Mouse (Mus musculus): ENCODE measurements around the gene Gga3.

Gene Gga3

DNA sequence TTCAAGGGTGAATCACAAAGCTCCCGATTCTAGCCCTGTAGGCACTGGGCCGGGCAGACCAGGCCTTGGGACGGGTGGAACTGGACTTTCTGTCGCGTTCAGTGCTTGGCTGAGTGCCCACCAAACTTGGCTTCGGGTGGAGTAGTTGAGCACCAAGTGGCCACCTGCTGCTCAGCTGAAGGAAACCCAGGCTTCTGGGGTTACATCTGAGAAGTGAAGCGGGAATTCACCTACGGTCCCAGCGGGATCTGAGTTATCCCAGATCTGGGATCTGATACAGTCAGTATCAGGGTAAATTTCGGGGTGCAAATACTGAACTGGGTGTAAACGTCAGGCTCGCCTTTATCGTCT is 8.2 kb upstream of the Gga3 start:
- DNase-seq: peak; percentile 94 to 95

DNA sequence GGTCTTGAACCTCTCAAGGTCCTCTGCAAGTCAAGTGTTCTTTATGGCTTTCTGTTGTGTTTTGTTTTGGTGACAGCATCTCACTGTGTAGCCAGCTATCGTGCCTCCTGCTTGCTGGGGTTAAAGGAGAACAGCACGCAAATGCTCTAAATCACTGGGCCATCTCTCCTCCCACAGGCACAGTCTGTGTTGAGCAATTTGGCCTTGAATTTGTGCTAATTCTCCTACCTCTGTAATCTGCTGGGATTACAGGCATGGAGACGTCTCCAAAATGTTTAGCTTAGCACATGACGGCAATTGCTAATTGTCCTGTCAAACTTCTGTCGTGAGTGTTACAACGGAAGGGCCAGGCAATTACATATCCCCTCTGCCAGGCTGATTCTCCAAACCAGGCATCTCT is 7.3 kb upstream of the Gga3 start:
- DNase-seq: no peak

DNA sequence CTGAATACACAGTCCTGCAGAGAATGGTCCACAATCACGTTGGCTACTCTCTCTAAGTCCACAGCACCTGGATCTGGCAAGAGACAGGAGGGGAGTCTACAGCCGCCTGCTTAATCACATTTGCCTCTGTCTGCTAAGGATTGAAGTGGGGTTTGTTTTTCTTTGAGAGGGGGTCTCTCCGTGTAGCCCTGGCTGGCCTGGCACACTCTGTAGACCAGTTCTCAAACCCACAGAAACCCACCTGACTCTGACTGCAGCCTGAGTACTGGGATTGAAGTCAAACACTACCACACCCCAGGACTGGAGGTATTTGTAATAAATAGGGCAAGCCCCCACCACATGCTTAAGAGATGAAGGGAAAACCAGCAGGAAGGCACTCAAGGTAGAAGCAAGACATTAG is 5.7 kb upstream of the Gga3 start:
- no peak for DNase-seq

DNA sequence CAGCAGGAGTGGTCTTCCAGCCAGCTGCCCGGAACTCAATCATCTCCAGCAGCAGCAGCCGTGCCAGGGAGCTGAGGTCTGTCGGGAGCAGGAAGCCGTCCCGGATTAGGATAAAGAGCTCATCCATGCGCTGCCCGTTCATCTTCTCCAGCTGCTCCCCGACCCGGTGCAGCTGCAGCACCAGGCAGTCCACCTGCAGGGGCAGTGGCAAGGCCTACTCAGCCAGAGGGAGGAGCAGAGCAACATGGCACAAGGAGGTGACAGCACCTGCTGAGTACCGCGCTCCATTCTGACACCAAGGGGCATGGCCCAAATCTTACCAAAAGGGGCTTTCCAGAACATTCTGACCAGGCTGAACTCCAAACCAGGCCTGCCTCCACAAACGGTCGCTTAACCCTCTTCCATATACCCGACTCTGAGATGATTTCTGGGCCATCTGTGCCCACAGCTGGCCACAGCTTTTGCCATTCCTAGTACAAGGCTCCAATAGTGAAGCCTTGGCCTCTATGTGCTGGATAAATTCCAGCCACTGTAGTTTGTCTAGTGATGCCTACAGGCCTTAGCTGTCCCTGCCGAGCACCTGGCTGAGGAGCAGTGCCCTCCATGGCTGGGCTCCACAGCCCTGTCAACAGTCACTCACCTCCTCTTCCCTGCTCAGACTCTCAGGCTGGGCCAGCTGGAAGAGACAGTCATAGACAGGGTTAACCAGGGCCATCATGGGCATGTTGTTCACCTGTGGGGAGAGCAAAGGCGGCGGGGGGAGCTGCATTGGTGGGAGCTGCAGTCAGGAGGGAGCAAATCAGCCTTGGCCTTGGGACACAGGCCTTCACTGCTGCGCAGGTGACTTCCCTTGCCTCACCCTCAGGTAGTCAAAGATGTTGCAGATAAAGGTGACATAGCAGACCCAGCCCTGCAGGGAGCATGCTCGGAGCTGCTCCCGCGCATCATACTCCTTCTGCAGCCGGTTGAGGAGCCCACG is 4.9 kb upstream of the Gga3 start:
- no peak for DNase-seq

DNA sequence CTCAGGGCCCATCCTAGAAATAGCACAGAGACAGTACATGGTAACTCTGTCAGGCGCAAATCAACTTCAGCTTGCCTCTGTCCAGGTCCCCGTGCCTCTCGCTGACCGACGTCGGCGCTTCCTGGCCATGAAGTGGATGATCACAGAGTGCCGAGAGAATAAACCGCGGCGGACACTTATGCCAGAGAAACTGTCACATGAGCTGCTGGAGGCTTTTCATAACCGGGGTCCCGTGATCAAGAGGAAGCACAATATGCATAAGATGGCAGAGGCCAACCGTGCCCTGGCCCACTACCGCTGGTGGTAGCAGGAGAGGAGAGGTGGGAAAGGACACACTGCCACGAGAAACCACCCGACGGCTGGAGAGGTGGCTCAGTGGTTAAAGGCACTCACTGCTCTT is 2.9 kb upstream of the Gga3 start:
- no peak for DNase-seq

DNA sequence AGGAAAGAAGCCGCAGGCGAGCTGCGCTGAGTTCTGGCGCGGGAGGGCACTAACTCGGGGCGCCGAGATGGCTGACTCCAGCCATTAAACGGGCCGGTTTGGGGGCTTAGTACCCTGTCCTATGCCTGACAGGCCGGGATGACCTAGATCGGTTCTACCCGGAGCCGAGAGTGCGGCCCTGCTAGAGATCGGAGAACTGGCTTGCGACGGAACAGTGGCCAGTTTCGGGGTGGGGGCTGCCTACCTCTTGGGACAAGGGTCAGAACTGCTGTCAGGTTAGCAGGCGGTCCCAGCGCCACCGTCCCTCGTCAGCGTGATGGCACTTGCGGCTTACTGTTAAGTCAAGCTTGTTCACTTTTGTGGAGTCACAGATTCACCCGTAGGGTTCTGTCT is 449 bp upstream of the Gga3 start:
- peak in 1 of 2 experiments; percentile 74 for DNase-seq

DNA sequence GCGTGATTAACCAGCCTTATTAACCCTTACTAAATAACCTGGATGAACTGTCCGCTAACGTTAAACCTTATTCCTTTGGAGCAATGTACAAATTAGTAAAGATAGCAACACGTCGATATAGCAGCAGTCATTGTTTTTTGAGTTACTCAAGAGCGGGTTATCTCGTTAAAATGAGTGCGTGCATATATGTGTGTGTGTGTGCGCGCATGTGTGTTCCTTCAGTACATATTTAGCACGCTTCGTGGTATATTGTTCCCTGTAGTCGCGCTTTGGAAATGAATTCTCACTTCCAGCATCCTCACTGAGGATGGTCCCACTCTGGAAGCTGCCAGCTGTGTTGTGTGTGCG is 749 bp downstream of the Gga3 start:
- no peak for DNase-seq

DNA sequence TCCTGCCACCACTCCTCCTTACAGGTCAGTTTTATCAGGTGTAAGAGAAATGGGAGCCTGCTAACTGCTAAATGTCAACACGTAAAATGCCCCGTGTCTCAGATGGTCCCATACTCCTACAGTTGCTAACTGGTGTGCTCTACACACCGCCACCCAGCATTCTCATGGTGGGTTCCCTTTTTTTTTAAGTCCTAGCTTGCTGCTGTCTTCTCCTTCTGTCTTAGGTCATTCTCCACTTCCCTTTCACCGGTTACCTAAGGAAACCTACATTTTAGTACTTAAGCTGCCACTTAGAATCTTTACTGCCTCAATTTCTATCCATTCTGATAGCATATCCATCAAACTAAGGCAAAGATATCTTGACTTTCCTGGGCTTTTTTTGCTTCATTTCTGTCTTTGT is 2.7 kb downstream of the Gga3 start:
- no peak for DNase-seq

DNA sequence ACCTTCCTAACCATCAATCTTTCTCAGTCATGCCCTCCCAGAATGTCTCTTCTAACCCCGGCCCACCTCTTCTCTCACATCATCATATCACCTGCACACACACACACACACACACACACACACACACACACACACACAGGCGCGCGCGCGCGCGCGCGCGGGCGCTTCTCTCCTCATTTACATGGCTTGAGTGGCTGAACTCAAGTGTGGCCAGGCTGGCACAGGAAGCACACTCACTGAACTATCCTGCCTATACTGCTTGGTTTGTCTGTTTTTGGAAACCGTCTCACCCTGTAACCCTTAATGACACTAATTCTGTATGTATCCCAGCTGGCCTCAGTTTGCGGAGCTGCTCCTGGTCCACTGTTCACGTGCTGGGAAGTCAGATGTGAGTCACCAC is 3.1 kb downstream of the Gga3 start:
- DNase-seq: no peak

DNA sequence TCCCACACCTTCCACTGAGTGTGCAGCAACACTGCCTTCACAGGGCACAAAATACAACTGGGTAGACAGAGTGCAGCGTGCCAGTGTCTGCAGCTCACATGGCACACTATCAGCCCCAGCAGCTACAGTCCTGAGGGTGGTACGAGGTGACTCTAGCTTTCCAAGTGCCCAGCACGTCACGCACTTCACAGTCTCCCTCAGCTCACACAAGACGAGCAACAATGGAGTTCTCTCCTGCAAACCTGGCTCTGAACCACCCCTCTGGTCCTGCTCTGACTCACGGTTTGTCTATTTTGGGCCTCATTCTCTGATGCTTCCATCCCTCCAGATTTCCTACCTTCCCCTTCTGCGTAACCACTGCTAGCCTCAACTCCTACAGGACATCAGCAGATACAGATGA is 4.1 kb downstream of the Gga3 start:
- peak in 1 of 2 experiments; percentile 26 for DNase-seq

DNA sequence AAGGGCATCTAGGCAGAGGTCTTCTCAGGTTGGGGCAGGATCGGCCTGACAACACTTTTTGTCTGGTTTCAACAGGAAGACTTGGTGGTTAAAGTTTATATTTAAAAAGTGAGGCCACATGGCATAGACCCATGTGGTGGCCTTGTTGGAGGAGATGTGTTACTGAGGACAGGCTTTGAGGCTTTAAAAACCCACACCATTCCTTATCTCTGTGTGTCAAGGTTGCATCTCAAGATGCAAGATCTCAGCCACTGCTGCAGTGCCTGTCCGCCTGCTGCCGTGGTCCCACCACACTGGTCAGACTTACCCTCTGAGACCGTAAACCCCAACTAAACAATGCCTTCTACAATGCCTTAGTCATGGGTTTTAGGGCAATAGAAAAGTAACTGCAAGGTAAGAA is 5.5 kb downstream of the Gga3 start:
- DNase-seq: peak in 1 of 2 experiments; percentile 14

DNA sequence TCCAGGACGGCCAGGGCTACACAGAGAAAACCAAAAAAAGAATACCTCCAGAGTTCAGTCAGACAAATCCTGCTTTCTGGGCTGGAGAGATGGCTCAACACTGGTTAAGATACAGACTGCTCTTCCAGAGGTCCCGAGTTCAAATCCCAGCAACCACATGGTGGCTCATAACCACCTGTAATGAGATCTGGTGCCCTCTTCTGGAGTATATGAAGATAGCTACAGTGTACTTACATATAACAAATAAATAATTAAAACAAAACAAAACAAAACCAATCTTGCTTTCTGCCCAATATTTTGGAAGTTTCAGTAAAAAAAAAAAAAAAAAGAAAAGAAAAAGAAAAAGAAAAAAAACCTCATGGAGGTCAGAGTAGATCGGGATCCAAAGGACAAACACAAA is 8.6 kb downstream of the Gga3 start:
- DNase-seq: no peak

DNA sequence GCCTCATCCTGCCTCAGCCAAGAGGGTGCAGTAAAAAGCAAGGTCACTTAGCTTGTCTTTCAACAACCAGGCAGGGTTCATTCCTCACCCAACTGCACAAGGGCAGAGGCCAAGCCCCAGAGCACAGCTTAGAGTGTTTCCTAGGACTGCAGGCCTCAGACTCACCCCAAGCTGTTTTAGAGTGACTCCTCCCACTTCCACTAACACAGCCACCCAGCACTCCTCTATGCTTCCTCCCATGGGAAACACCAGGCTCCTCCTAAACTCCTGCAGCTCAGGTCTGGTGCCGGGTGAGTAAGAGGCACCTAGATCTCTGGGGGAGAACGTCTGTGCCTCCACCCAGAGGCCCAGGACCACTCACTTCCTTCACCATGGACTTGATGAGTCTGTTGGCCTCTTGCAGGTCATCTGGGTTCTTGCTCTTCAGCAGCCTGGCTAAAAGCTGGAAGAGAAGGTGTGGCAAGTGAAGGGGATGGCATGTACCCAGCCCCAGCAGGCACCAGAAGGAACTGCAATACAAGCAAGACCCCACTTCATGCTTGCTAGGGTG is 13.2 kb downstream of the Gga3 start:
- no peak for DNase-seq

DNA sequence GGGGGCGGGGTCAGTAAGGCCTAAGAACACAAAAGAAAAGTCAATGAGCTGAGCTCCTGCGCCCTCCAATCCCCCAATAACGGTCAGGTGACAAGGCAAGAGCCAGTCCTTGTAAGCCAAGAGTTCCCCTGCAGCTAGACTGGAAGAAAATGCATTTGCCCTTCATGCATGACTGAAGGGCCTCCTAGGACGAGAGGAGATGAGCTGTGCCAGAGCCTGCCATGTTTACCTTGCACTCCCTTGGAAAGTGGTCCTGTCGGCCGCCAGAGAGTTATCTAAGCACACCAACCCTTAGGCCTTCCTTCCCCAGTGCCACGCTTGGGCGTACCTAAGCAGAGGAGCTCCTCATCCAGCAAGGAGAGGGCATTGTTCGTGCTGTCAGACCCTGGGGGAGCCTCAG is 15.9 kb downstream of the Gga3 start:
- DNase-seq: peak in 1 of 2 experiments; percentile 44

DNA sequence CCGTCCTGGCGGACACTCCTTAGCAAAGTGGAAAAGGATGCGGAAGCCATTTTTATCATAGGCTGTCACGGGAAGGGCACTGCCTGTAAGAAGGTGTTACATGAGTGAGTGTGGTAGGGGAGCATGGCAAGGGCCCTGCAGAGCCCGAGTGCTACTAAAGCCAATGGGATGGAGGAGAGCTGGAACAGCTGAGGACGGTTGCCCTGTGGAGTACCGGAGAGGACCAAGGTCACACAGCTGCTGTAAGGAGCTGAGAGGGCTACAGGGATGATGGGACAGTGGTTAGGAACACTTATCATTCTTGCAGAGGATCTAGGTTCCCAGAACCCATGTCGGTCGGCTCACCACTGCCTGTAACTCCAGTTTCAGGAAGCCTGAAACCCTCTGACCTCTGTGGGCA is 17.4 kb downstream of the Gga3 start:
- DNase-seq: peak in 1 of 2 experiments; percentile 28

DNA sequence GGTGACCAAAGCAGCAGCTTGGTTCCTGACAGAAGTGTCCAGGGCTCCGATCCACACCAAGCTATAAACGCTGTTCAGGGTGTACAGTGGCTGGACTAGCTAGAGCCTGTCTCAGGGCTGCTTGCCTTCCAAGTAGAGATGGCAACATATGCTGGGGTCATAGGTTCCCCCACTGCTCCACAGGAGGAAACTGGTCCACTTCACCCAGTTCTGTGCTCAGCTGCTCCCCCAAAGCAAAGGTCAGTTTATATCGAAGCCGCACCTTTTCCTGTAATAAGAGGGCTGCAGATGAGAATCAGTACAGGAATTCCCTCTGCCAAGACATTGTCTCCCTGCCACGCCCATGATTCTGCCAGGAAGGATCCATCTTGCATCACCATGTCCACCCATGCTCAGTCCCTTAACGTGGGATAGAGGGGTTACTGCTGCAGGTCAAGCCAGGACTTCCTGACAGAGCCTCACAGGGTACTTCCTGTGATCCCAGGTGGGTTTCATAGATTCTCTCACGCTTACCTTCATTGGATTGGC is 18.2 kb downstream of the Gga3 start:
- DNase-seq: peak in 1 of 2 experiments; percentile 34

DNA sequence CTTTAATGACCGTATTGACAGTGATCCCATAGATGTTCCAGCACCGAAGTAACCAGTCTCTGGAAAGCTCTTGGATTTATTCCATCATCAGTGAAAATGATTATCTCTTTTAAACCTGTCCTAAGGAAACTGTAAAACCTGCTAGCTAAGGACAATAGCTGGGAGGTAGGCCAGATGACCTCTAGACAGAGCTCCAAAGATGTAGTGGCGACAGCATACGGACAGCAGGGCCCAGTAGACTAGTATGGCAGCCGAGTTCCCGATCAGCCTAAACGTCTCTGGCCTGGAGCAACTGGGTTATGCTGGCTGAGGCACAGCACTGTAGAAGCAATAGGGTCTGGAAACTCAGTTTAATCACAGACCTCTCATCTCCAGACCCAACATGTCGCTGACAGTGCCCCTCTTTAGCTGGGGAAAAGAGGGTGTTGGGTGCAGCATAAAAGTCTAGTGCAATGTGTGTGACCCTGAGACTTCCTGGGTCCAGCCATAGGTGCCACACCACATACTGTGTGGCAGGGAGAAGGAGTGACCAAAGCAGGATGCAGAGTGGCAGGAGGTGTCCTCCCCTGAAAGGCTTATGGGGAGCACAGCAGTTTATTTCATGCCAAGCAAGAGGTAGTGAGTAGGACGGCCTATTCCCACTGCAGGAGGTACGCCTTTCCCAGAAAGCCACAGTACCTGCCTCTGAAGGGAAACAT is 19.3 kb downstream of the Gga3 start:
- peak in 1 of 2 experiments; percentile 8 for DNase-seq

DNA sequence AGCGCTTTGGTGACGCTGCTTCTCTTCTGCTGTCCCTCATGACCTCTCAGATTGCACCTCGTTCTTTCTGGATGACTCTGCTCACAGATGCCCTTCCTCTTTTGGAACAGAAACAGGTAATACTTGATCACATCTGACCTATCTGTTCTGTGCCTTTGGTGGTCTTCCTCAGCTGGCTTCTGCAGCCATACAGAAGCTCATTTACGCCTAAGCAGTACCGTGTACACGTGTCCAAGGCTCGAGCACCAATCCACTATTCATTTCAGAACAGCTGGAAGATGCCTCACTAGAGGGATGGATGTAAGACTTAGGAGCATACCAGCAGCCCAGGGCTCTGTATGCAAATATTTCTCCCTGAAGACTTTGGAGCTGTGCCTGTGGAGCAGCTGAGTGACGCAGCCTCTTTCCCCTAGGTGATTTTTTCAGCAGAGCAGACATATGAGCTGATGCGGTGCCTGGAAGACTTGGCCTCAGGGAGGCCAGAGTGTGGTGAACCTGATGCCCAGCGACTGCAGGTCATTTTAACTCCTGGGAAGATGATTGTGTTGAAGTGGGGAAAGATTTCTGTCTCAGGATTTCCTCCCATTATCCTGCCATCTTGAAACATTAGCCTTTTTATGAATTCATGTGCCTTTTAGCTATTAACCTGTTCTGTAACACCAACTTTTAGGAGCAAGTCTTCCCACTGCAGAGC is 20.8 kb downstream of the Gga3 start:
- peak in 1 of 2 experiments; percentile 10 for DNase-seq

DNA sequence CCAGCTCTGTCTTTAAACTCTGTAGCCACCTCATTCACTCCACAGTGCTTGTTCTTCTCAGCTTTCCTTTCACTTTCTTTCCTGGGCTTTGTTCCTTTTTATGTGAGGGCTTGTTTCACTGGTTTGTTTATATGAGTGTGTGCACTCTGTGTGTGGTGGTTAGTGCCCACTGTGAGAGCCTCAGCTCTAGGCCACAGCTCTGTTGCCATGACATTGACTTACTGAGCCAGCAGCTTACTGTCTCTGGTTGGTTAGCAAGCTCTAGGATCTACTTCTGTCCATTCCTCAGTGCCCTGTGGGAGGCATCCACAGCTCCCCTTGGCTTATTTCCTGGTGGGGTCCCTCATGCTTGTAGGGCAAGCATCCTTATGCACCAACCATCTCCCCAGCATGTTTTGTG is 24.8 kb downstream of the Gga3 start:
- no peak for DNase-seq

DNA sequence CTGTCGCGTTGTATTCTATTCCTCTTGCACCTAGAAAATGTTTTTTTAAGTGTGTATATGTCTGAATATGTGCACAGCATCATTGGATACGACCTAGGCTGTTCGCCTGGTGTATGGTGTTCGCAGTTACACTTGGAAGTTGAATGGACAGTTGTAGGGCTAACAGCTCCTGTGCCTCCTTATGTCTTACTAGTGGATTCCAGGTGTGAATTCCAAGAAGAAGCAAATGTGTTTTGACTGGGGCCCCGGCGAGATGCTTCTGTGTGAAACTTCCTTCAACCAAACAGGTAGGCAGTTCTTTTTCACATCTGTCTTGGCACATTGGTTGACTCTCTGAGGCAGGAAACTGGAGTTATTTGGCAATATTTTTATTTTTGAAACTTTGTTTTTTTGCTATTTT is 38.9 kb downstream of the Gga3 start:
- no peak for DNase-seq

DNA sequence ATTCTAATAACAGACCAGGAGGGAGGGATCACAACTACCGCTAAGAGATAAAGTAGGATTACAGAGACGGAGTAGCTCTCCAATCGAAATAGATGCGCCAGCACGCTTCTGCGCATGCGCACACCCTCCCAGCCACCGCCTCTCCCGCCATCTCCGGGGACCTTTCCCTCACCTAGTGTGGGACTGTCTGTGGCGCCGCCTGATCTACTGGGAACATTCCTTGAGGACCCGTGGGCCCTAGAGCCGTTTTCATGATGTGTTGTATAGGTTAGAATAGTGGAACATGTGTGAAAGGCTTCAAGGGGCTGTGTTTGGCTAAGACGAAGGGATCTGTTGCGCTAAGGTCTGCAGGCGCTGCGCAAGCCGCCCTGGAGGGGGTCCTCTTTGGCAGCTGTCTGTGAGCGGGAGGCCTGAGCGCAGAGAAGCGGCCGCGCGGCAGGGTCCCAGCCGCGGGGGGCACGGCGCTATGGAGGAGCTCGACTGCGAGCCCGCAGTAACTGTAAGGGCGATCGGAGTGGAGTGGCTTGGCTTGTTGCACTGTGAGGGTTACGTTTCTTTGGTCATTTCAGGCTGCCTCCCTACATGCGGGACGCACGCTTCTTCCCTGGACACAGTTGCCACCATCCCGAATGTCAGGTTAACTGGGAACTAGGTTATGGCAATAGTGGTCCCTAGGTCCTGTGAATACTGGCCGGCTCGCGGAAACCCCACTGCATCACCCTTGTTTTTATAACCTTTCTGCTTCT is 39.6 kb downstream of the Gga3 start, which contains the start of gene Nup85:
Nup85 (plus strand) TSS at position 371 of the 746 bp plus-strand sequence.
- DNase-seq: peak; percentile 98

DNA sequence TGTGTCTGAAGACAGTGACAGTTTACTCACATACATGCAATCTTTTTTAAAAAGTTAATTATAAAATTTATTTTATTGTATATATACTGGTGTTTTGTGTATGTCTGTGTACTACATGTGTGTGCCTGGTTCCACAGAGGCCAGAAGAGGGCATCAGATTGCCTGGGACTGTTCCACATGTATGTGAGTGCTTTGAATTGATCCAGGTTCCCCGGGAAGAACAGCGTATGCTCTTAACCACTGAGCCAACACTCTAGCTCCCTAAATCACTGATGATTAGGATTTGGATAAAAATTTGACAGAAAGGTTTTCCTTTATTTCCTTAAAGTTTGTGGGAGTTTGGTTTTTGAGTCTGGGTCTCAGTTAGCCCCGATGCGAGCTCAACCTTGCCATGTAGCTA is 40.4 kb downstream of the Gga3 start:
- no peak for DNase-seq

All from kidney, postnatal 25 days (tissue).